Mouse (Mus musculus) olfactory bulb, adult 2 months (tissue): ENCODE data around the gene Coro1c. TPM values are rescaled to one million over a fixed set of nuclear protein-coding genes. Genes with fewer than 3 reads are reported as not detected.

ENCODE experiments used
- H3K27ac ChIP-seq: fragments of 200-500 bp; 2 replicates; pipeline ENCODE4 v1.5.1; 2012; ENCODE audit warnings: low read depth, low read length; ENCODE audit not compliant: insufficient read depth
- H3K4me1 ChIP-seq: fragments of 200-500 bp; 2 replicates; pipeline ENCODE4 v1.6.1; 2012; ENCODE audit warnings: low read length; ENCODE audit not compliant: control insufficient read depth, insufficient read depth
- H3K4me3 ChIP-seq: fragments of 200-500 bp; 2 replicates; pipeline ENCODE4 v1.5.1; 2012; ENCODE audit warnings: mild to moderate bottlenecking, low read depth, low read length, moderate library complexity; ENCODE audit not compliant: insufficient read depth
- CTCF ChIP-seq: fragments of 200-500 bp; IDR thresholded peaks from 2 replicates; pipeline ENCODE4 v1.5.1; 2012; ENCODE audit warnings: low read depth, mild to moderate bottlenecking, low read length, moderate library complexity; ENCODE audit not compliant: insufficient read depth
- POLR2A ChIP-seq: fragments of 200-500 bp; IDR thresholded peaks from 2 replicates; pipeline ENCODE4 v1.6.1; 2012; ENCODE audit warnings: mild to moderate bottlenecking, low read depth, low read length, moderate library complexity; ENCODE audit not compliant: insufficient read depth
- WGBS: fragments of 180-500 bp; shearing (Covaris S2); methylation state at CpG from one replicate; pipeline ENCODE4 v1.1.7; 2018; 5-methylcytosine and 5-hydroxymethylcytosine counted together
- polyA plus RNA-seq: library from polyadenylated mRNA; stranded (reverse); fragments of >200 nt; gene quantifications from 2 replicates; pipeline ENCODE4 v1.2.4, GENCODE M21; 2012; ENCODE audit warnings: low replicate concordance; ENCODE audit not compliant: missing spikeins, insufficient read depth, insufficient read length

Gene Coro1c
- polyA plus RNA-seq, 1 experiment: not detected

GRCm38 (mm10) chr5:113842906-113843305 lies 65.7 kb downstream of the Coro1c start:
- no peak overlapping the region for H3K4me3 ChIP-seq
- no peak overlapping the region for H3K27ac ChIP-seq
- WGBS: 91% methylated on average over 9 of the region's 9 CpGs
- peaks cover 7% of the 10 kb centered on the region for H3K4me1 ChIP-seq
- TF ChIP-seq POLR2A: no peak
- no peak for TF ChIP-seq CTCF

- no peak overlapping the region for H3K4me3 ChIP-seq
- H3K27ac ChIP-seq: no peak overlapping the region
- no peak for TF ChIP-seq POLR2A
- TF ChIP-seq CTCF: no peak
- 85% methylated on average over 9 of the region's 9 CpGs for WGBS
- peaks cover 7% of the 10 kb centered on the region for H3K4me1 ChIP-seq
These were observed 66.3 kb downstream of the Coro1c start for GRCm38 (mm10) chr5:113842244-113842643.

GRCm38 (mm10) chr5:113841243-113842225 lies 67.0 kb downstream of the Coro1c start:
- TF ChIP-seq CTCF: no peak
- no peak for TF ChIP-seq POLR2A
- Histone ChIP-seq H3K4me1 (peaks cover 7% of the 10 kb centered on the region), H3K4me3 (no peak overlapping the region), H3K27ac (no peak overlapping the region)
- 83% methylated on average over 23 of the region's 23 CpGs for WGBS

GRCm38 (mm10) chr5:113840443-113840842 lies 68.1 kb downstream of the Coro1c start:
- whole genome bisulfite sequencing: 94% methylated on average over 4 of the region's 4 CpGs
- H3K4me3 ChIP-seq: no peak overlapping the region
- H3K4me1 ChIP-seq: peaks cover 7% of the 10 kb centered on the region
- no peak overlapping the region for H3K27ac ChIP-seq
- TF ChIP-seq CTCF (no peak), POLR2A (no peak)

GRCm38 (mm10) chr5:113836961-113837360 lies 71.6 kb downstream of the Coro1c start:
- 87% methylated on average over 10 of the region's 10 CpGs for WGBS
- Histone ChIP-seq H3K4me3 (no peak overlapping the region), H3K27ac (no peak overlapping the region), H3K4me1 (no peaks in the 10 kb centered on the region)
- TF ChIP-seq POLR2A: no peak
- TF ChIP-seq CTCF: no peak

GRCm38 (mm10) chr5:113833316-113833947 lies 75.1 kb downstream of the Coro1c start:
- TF ChIP-seq POLR2A (no peak), CTCF (no peak)
- H3K27ac ChIP-seq: no peak overlapping the region
- no peaks in the 10 kb centered on the region for H3K4me1 ChIP-seq
- WGBS: 72% methylated on average over 16 of the region's 16 CpGs
- no peak overlapping the region for H3K4me3 ChIP-seq

- 57% methylated on average over 8 of the region's 8 CpGs for WGBS
- Histone ChIP-seq H3K4me1 (no peaks in the 10 kb centered on the region), H3K27ac (no peak within 1 kb of the TSS), H3K4me3 (no peak within 1 kb of the TSS)
- TF ChIP-seq POLR2A: no peak
- no peak for TF ChIP-seq CTCF
These were observed 76.1 kb downstream of the Coro1c start, which contains the start of gene Selplg for GRCm38 (mm10) chr5:113832490-113832901. Gene Selplg, minus strand, starts transcription at chr5:113832644.

GRCm38 (mm10) chr5:113831741-113832140 lies 76.8 kb downstream of the Coro1c start:
- no peak overlapping the region for H3K4me3 ChIP-seq
- TF ChIP-seq CTCF (no peak), POLR2A (no peak)
- H3K27ac ChIP-seq: no peak overlapping the region
- WGBS: 71% methylated on average over 3 of the region's 3 CpGs
- no peaks in the 10 kb centered on the region for H3K4me1 ChIP-seq

- Histone ChIP-seq H3K4me3 (no peak overlapping the region), H3K4me1 (no peaks in the 10 kb centered on the region), H3K27ac (no peak overlapping the region)
- WGBS: 95% methylated on average over 5 of the region's 5 CpGs
- TF ChIP-seq POLR2A (no peak), CTCF (no peak)
These were observed 77.8 kb downstream of the Coro1c start for GRCm38 (mm10) chr5:113830796-113831195.
